Mouse (Mus musculus): Measurements from ENCODE around the gene Poldip2.

- TF ChIP-seq CHD2 (IDR thresholded peaks at IDR 0.05; ENCODE audit: low read depth, low read length), result no peak
- no peak for TF ChIP-seq HCFC1 (IDR thresholded peaks at IDR 0.05; ENCODE audit: borderline replicate concordance, insufficient read depth, low read length)
- TF ChIP-seq MAFK (IDR thresholded peaks at IDR 0.05; ENCODE audit: insufficient read depth, low read depth, low read length), result no peak
- TF ChIP-seq ZNF384 (IDR thresholded peaks at IDR 0.05; ENCODE audit: low read depth, low read length), result no peak
- TF ChIP-seq ZC3H11A (IDR thresholded peaks at IDR 0.05; ENCODE audit: borderline replicate concordance, low read depth, low read length), result no peak
These were observed 8.9 kb upstream of the Poldip2 start, which contains the start of gene Sebox for GRCm38 (mm10) chr11:78502909-78503650.

Measured in ES-E14 (cell line).